Mouse (Mus musculus): ENCODE data around the gene Hs6st3. TPM values are rescaled to one million over a fixed set of nuclear protein-coding genes. Genes with fewer than 3 reads are reported as not detected.

Gene Hs6st3
- polyA plus RNA-seq, 1 experiment from 2014 or later = 0.26 TPM

DNA sequence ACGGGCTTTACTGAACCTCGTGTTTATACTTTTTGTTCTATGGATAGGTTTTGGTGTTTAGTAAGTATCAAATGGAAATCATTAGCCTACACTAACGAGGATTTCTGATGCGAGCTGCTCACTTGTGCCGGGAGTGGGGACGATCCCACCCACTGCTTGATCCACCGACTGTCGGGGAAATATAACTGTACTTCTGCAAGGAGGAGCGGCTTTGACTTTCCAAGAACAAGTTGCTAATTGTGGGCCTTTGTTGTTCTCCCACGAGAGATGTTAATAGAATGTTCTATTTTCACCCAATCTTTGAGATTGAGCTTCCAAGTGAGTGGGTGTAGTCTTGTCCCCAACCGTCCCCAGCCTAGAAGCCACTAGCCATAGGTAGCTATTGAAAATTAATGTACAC is 209.1 kb downstream of the Hs6st3 start:
- H3K27me3 ChIP-seq (replicated peaks) = no peaks in the 10 kb centered on the region
- no peaks in the 10 kb centered on the region for H3K4me1 ChIP-seq (replicated peaks)
- H3K27ac ChIP-seq (ENCODE audit: poor library complexity, severe bottlenecking) = no peak overlapping the region
- no peak for ATAC-seq (ENCODE audit: insufficient number of reproducible peaks, low FRiP score)
- H3K9ac ChIP-seq = no peak overlapping the region
- H3K4me3 ChIP-seq = no peak overlapping the region
- 85% methylated on average over 11 of the region's 11 CpGs for WGBS
- no peaks in the 10 kb centered on the region for H3K9me3 ChIP-seq (replicated peaks)
- no peak overlapping the region for H3K4me2 ChIP-seq
- no peaks in the 10 kb centered on the region for H3K36me3 ChIP-seq

DNA sequence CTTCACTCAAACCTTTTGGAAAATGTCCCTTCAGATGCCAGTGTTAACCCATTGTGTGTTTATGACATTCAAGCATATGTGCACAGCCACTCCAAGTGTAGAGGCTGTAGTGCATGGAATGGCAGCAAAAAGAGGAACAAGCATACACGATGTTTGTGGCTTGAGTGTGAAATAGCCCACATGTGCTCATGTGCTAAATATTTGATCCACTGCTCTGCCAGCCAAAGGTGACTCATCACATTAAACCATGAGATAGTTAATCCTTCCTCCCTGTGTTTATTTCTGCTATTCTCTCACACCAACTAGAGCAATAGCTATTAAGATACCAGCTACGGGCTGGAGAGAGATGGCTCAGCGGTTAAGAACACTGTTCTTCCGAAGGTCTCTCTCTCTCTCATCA is 223.3 kb downstream of the Hs6st3 start:
- no peak for ATAC-seq (ENCODE audit: insufficient number of reproducible peaks, low FRiP score)
- no peak overlapping the region for H3K27ac ChIP-seq (ENCODE audit: poor library complexity, severe bottlenecking)
- no peaks in the 10 kb centered on the region for H3K4me1 ChIP-seq (replicated peaks)
- WGBS = 79% methylated on average over 4 of the region's 4 CpGs
- no peak overlapping the region for H3K4me3 ChIP-seq
- no peaks in the 10 kb centered on the region for H3K9me3 ChIP-seq (replicated peaks)
- no peak overlapping the region for H3K4me2 ChIP-seq
- H3K36me3 ChIP-seq = no peaks in the 10 kb centered on the region
- H3K9ac ChIP-seq = no peak overlapping the region
- H3K27me3 ChIP-seq (replicated peaks) = no peaks in the 10 kb centered on the region

DNA sequence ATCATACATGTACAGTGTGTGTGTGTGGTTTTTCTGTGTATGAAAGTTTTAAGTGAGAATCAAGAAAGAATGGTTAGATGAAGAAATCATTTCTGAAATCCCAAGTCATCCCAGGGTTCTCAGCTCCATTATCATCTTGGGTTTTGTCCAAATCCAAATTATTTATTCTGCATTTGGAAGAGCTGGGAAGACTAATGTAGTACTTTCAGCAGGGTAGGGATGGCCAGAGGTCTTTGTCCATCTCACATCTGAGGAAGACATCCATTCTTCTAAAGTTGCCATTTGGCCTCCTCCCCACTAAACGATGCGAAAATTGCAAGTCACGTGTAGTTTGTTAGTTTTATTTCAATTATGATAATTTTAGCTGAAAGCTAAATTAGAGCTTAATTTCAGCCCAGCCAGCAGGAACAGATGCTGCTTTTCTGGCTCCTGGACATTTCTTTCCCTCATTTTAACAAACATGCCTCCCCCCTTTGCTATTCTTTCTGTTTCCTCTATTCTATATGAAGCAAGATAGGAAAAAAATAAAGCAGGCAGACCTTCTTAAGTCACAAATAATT is 229.8 kb downstream of the Hs6st3 start:
- no peaks in the 10 kb centered on the region for H3K36me3 ChIP-seq
- no peak for ATAC-seq (ENCODE audit: insufficient number of reproducible peaks, low FRiP score)
- WGBS = 74% methylated on average over 3 of the region's 3 CpGs
- no peak overlapping the region for H3K27ac ChIP-seq (ENCODE audit: poor library complexity, severe bottlenecking)
- no peaks in the 10 kb centered on the region for H3K4me1 ChIP-seq (replicated peaks)
- H3K4me2 ChIP-seq = no peak overlapping the region
- H3K9me3 ChIP-seq (replicated peaks) = no peaks in the 10 kb centered on the region
- no peak overlapping the region for H3K9ac ChIP-seq
- no peaks in the 10 kb centered on the region for H3K27me3 ChIP-seq (replicated peaks)
- H3K4me3 ChIP-seq = no peak overlapping the region

DNA sequence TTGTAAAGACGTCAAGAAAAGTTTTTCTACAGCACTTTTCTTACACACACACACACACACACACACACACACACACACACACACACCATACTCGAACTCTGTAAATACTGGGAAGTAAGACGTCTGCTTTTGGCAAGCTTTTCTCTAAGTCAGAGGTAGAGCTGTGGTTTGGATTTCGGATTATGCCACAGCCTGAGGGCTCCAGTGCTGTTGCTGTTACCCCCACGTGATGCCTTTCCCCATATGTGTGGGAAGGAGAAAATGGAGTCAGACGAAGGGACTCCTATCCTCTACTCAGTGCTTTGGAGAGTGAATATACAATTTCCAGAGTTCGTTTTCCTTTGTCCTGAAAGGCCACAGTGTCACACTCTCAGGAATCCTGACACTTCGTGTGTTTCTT is 231.1 kb downstream of the Hs6st3 start:
- no peak overlapping the region for H3K4me3 ChIP-seq
- H3K36me3 ChIP-seq = no peaks in the 10 kb centered on the region
- no peak overlapping the region for H3K27ac ChIP-seq (ENCODE audit: poor library complexity, severe bottlenecking)
- ATAC-seq (ENCODE audit: insufficient number of reproducible peaks, low FRiP score) = no peak
- no peak overlapping the region for H3K4me2 ChIP-seq
- WGBS = 78% methylated on average over 8 of the region's 8 CpGs
- H3K9me3 ChIP-seq (replicated peaks) = no peaks in the 10 kb centered on the region
- no peak overlapping the region for H3K9ac ChIP-seq
- no peaks in the 10 kb centered on the region for H3K4me1 ChIP-seq (replicated peaks)
- H3K27me3 ChIP-seq (replicated peaks) = no peaks in the 10 kb centered on the region

DNA sequence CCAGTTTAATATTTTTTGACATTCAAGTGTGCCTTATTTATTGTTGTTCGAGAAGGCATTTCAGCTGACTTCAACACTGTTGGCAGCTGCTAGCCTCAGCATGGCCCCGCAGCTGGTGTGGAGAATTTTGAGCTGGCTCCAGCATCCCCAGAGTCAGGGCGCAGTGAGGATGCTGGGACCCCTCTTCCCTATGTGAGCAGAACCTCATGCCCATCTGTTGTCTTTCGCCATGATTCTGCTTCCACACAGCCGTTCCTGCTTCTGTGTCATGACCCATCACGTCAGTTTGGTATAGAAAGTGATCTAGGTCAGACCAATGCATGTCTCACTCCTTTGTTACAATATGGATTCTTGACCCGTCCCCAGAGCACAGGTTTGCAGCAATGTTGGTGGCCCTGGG is 231.9 kb downstream of the Hs6st3 start:
- Histone ChIP-seq H3K4me3 (no peak overlapping the region), H3K4me2 (no peak overlapping the region), H3K4me1 (replicated peaks) (no peaks in the 10 kb centered on the region), H3K36me3 (no peaks in the 10 kb centered on the region), H3K27me3 (replicated peaks) (no peaks in the 10 kb centered on the region), H3K9ac (no peak overlapping the region), H3K9me3 (replicated peaks) (no peaks in the 10 kb centered on the region), H3K27ac (ENCODE audit: poor library complexity, severe bottlenecking) (no peak overlapping the region)
- WGBS = 81% methylated on average over 7 of the region's 7 CpGs
- ATAC-seq (ENCODE audit: insufficient number of reproducible peaks, low FRiP score) = no peak

DNA sequence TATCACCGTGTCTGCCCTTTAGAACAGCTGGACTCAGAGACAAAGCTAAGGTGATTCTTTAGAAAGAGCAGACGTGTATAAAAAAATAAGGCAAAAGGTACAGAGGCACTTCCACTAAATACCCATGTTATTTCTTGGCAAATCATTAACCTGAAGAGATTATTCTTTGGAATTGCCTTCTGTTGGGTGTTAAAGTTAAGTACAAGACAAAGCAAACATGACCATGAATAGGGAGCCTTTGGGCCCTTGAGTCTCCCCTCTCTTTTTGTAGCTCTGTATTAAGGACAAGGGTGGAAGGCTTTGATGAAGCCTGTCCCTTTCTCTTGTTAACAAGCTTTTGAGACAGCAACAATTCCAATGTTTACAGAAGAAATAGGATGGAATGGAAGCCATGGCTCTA is 241.2 kb downstream of the Hs6st3 start:
- Histone ChIP-seq H3K27ac (ENCODE audit: poor library complexity, severe bottlenecking) (no peak overlapping the region), H3K9ac (no peak overlapping the region), H3K4me1 (replicated peaks) (no peaks in the 10 kb centered on the region), H3K27me3 (replicated peaks) (no peaks in the 10 kb centered on the region), H3K4me2 (no peak overlapping the region), H3K36me3 (no peaks in the 10 kb centered on the region), H3K4me3 (no peak overlapping the region), H3K9me3 (replicated peaks) (no peaks in the 10 kb centered on the region)
- ATAC-seq (ENCODE audit: insufficient number of reproducible peaks, low FRiP score) = no peak
- WGBS = 66% methylated on average over 2 of the region's 2 CpGs

DNA sequence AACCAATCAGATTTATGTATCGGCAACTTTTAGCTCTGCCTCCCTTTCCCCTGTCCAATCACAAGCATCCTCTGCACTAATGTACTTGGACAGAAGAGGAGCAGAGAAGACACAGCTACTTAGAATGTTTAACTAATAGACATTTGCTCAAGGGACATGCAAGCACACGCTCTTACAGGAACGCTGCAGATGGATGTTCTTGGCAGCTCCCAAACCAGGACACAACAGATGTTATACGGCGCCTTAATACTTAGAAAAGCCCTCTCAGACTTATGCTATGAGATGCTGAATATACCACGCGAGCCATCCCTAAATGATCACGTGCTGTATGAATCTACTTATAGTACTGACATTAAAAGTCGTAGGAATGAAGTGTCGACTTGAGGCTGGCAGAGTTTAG is 263.5 kb downstream of the Hs6st3 start:
- Histone ChIP-seq H3K9ac (no peak overlapping the region), H3K4me1 (replicated peaks) (no peaks in the 10 kb centered on the region), H3K9me3 (replicated peaks) (no peaks in the 10 kb centered on the region), H3K27me3 (replicated peaks) (no peaks in the 10 kb centered on the region), H3K4me2 (no peak overlapping the region), H3K27ac (ENCODE audit: poor library complexity, severe bottlenecking) (no peak overlapping the region), H3K36me3 (no peaks in the 10 kb centered on the region), H3K4me3 (no peak overlapping the region)
- ATAC-seq (ENCODE audit: insufficient number of reproducible peaks, low FRiP score) = no peak
- WGBS = 81% methylated on average over 10 of the region's 10 CpGs

DNA sequence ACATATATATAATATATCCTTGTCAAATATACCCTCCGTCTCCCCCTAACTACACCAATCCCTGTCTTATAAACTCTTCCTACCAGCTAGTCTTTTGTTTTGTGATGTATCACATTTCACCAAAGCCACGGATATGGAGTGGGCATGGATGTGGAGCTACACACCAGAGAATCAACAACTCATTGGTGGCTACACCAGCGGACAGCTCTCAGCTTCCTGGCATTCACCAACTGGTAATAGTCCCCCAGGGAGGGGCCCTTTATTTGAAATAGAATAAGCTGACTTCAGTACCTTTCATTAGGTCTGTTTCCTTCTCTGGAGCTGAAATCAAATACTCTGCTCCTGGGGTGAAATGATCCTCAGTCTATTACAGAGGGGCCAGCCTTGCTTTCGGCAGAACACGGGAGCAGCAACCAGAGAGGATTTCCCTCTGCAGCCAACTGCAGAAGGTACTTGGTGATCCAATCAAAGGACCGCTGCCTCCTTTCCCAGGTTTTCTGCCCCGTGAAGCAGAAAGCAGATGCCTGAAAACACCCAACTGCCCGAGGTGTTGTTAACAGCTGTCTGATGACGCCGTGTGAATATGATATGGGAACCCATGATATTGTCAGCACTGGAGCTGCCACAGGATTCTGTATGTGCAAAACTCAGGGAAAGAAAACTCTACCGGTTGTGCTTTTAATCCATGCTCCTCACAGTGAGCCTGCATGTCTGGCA is 271.4 kb downstream of the Hs6st3 start:
- WGBS = 68% methylated on average over 11 of the region's 11 CpGs
- no peak overlapping the region for H3K4me3 ChIP-seq
- no peak for ATAC-seq (ENCODE audit: insufficient number of reproducible peaks, low FRiP score)

DNA sequence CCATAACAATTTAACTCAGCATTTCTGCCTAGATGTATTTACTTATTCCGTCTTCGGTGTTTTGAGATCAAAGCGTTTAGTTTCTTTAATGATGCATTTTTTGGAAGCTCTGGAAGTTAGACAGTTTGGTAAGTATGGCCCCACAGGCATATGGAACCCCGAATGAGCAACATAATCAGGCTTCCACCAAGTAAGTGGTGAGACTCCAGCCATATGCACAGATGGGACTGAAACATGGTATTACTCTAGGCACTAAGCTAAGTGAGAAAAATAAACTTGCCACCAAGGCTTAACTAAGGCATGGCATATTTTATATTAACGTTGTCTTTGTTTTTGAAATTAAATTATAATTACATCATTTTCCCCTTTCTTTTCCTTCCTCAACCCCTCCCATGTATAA is 284.8 kb downstream of the Hs6st3 start:
- 84% methylated on average over 5 of the region's 5 CpGs for WGBS
- Histone ChIP-seq H3K27ac (ENCODE audit: poor library complexity, severe bottlenecking) (no peak overlapping the region), H3K4me2 (no peak overlapping the region), H3K9ac (no peak overlapping the region), H3K36me3 (no peaks in the 10 kb centered on the region), H3K4me1 (replicated peaks) (no peaks in the 10 kb centered on the region), H3K27me3 (replicated peaks) (no peaks in the 10 kb centered on the region), H3K9me3 (replicated peaks) (no peaks in the 10 kb centered on the region), H3K4me3 (no peak overlapping the region)
- ATAC-seq (ENCODE audit: insufficient number of reproducible peaks, low FRiP score) = no peak

More for the DNA sequence above, 271.4 kb downstream of the Hs6st3 start:
- H3K4me1 ChIP-seq (replicated peaks) = no peaks in the 10 kb centered on the region
- no peak overlapping the region for H3K9ac ChIP-seq
- H3K27ac ChIP-seq (ENCODE audit: poor library complexity, severe bottlenecking) = no peak overlapping the region
- H3K4me2 ChIP-seq = no peak overlapping the region
- no peaks in the 10 kb centered on the region for H3K9me3 ChIP-seq (replicated peaks)
- no peaks in the 10 kb centered on the region for H3K36me3 ChIP-seq
- no peaks in the 10 kb centered on the region for H3K27me3 ChIP-seq (replicated peaks)

DNA sequence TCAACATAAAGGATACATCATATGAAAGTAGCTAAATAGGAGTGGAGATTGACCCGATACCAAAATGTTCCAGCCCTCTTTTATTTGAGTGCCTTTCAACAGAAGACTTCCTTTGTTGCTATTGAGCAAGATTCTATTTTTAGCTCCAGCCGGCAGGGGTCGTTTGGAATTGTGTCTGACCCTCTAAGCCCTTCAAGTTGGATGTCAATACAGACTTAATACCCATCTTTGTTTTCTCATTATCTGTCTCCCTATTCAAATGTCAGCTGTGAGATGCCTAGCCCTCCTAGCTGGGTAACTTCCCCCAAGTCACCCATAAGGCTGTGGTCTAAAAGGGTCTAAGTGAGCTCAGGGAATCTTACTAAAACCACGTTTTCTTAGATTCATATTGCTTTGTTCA is 312.3 kb downstream of the Hs6st3 start:
- Histone ChIP-seq H3K4me3 (no peak overlapping the region), H3K9ac (no peak overlapping the region), H3K36me3 (no peaks in the 10 kb centered on the region), H3K4me2 (no peak overlapping the region), H3K27ac (ENCODE audit: poor library complexity, severe bottlenecking) (no peak overlapping the region), H3K27me3 (replicated peaks) (no peaks in the 10 kb centered on the region), H3K9me3 (replicated peaks) (no peaks in the 10 kb centered on the region), H3K4me1 (replicated peaks) (no peaks in the 10 kb centered on the region)
- no peak for ATAC-seq (ENCODE audit: insufficient number of reproducible peaks, low FRiP score)
- WGBS = 35% methylated on average over 4 of the region's 4 CpGs

DNA sequence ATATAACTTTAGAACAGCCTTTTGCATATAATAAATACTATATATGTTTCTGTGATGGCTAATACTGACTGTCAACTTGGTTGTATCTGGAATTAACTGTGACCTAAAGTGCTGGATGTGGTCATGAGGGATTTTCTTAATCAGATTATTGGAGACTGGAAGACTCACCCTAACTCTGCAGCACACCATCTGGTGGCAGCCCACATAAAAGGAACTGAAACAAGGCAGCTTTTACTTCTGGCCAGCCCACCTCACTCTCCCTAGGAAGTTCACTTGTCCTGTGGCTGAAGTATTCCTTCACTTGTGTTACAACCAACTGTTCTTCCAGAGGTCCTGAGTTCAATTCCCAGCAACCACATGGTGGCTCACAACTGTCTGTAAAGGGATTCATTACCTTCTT is 313.5 kb downstream of the Hs6st3 start:
- Histone ChIP-seq H3K27me3 (replicated peaks) (no peaks in the 10 kb centered on the region), H3K9me3 (replicated peaks) (no peaks in the 10 kb centered on the region)
- ATAC-seq (ENCODE audit: insufficient number of reproducible peaks, low FRiP score) = no peak

DNA sequence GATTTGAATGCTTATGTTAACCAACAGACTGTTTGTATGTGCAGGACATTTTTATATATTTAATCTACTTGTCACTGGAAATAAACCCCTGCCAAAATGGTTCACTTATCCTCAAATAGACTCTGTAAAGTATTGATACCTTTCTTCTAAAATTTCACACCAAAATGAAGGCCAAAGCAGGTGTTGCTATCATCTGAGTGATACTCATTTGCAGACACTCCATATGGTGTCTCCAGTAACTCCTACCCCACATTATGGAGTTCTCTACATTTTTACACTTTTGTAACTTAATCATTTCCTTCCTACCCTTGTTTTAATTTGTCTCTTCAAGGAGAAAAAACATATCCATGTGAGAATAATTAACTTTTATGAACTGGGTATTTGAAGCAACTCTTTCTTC is 314.2 kb downstream of the Hs6st3 start:
- no peak overlapping the region for H3K9ac ChIP-seq
- no peaks in the 10 kb centered on the region for H3K36me3 ChIP-seq
- no peak overlapping the region for H3K27ac ChIP-seq (ENCODE audit: poor library complexity, severe bottlenecking)
- H3K4me2 ChIP-seq = no peak overlapping the region
- no peaks in the 10 kb centered on the region for H3K9me3 ChIP-seq (replicated peaks)
- H3K4me1 ChIP-seq (replicated peaks) = no peaks in the 10 kb centered on the region
- H3K4me3 ChIP-seq = no peak overlapping the region
- ATAC-seq (ENCODE audit: insufficient number of reproducible peaks, low FRiP score) = no peak
- no peaks in the 10 kb centered on the region for H3K27me3 ChIP-seq (replicated peaks)

More for the DNA sequence above, 313.5 kb downstream of the Hs6st3 start:
- no peak overlapping the region for H3K9ac ChIP-seq
- H3K4me2 ChIP-seq = no peak overlapping the region
- H3K4me1 ChIP-seq (replicated peaks) = no peaks in the 10 kb centered on the region
- H3K36me3 ChIP-seq = no peaks in the 10 kb centered on the region
- no peak overlapping the region for H3K4me3 ChIP-seq
- no peak overlapping the region for H3K27ac ChIP-seq (ENCODE audit: poor library complexity, severe bottlenecking)
